Mouse (Mus musculus) brain, embryonic 18.5 days (tissue): ENCODE data around the gene Ndufa13.

Experiments
- DNase-seq: peaks from one replicate; pipeline ENCODE4 v3.0.0-alpha.2; 2012; ENCODE audit warnings: low read depth, low spot score

The Ndufa13 gene

DNA sequence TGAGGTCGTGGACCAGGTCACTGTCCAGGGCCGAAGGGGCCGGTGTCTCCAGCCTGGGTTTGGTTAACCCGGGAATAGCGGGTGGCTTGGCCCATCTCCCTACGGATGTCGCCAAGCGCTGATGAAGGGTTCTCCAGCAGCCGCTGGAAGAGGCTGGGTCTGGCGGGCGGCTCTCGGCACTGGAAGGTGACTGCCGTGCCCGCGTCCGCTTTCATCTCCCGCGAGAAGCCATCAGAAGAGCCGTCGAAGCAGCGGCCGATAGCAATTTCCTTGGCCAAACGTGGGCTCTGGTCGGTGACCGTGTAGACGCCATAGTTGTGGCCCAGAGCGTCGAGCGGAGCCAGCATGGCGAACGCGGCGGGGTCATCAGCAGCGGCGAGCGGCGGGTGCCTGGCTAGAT, 21.5 kb downstream of the Ndufa13 start:
- DNase-seq, result no peak

DNA sequence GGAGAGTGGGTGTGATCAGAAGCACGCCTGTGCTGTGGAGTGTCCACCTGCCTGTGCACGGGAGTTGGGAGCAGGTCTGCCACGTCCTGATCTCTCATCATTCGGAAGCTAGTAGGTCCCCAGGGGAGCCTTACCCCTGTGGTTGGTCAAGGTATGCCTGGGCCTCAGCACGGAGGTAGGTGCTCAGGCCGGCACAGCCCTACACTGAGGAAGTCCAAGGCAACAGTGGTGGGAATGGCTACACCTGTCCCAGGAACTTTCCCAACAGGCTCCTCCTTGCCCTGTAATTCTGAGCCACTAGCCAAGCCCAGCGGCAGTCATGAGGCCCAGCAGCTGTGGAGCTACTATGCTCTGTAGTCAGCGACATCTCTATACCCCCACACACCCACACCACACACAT, 22.7 kb downstream of the Ndufa13 start:
- DNase-seq, result no peak

DNA sequence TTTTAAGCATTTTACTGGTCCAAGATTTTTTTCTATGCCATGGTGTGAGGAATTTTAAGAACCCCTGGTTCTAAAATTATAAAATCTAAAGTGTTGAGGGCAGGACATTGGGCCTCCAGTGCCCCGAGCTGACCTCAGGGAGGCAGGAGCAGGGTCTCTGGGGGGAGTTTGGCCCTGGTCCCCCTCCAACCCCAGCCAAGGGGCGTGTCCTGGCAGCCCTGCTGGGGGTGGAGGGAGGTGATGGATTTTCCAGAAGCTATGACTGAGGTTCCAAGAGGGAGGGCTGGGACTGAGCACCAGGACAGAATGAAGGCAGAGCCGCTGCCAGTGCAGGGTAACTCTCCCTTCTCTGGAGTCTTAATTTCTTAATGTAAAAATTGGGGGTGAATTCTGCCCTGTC, 24.4 kb downstream of the Ndufa13 start:
- no peak for DNase-seq

DNA sequence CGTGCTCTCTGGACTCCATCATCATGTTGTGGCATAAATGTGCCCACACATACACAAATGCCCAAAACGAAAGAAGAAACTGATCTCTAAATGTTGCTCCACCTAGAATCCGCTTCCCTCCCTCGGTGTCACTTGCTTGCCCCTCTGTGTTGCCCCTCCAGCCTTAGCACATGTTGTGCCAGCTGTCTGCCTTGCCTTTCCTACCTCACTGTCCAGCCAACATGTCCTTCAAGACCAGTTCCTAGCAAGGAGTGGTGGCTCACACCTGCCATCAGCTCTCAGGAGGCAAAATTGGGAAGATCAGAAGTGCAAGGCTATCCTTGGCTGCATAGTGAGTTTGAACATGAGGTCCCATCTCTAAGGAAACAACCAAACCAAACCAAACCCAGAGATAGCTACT, 25.0 kb downstream of the Ndufa13 start:
- no peak for DNase-seq

DNA sequence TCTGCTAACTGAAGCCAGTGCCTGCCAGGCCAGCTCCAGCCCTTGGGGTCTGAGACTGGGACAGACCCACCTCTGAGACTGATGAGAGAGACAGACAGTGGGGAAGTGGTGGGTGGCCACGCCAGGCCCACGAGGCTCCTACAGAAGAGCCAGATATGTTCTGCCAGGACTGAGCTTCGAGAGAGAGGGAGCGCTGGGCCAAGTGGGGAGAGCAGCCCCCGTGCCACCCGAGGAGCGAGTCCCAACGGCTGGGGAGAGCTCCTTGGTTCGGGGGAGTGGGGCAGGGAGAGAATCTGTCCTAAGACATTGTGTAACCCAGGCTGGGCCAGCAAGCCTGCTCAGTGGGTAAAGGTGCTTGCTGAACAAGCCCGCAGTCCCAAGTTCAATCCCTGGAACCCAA, 25.4 kb downstream of the Ndufa13 start:
- DNase-seq, result no peak

DNA sequence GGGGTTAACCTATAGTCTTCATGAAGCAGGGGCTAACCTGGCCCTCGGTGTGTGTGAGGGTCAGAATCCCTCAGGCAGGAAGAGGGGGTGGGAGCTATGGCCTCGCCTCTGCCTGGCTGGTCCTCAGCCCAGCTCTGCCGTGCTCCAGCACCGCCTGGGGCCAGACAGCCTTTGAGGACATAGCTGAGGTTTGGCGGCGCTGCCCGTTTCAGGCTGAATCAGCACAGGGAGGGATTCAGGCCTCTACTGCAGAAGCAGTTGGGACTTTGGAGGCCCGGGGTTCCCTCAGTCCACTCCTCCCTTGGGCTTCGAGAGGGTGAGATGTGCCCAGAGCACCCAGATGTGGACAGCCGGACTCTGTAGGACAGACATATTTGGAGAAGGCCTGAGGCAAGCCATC, 26.3 kb downstream of the Ndufa13 start:
- no peak for DNase-seq

DNA sequence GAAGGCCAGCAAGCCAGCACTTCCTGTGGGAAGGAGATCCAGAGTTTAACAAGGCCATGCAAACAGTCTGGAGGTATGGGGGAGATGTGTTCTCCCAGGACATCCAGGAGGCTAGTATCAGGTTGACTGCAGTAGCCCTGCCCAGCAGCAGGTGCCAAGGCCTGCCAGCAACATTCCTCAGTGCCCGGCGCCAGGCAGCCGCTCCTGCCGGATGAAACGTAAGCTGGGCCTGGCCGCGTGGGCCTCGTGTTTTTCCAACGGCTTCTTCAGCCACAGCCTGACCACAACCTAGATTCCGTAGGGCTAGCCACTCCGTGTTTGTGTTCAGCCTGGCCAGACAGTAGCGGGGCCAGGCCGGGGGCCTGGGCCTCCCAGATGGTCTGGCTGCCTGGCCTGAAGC, 27.7 kb downstream of the Ndufa13 start:
- no peak for DNase-seq

DNA sequence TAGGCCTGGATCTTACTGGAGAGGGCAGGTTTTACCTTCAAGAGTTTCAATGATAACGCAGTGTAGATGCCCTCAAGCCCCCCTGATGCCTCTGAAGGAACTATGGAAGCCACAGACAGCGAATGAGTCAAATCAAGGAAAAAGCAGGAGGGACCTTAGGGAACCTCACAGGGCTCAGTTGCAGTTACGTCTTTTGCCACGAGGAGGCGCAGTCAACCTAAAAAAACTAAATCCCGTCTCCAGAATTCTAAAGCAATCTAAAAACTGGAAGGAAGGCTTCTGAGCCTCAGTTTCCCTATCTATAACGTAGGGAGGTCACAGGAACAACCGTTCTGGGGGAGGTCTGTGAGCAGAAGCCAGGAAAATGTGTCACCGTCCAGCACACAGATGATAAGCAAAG, 28.2 kb downstream of the Ndufa13 start:
- no peak for DNase-seq

DNA sequence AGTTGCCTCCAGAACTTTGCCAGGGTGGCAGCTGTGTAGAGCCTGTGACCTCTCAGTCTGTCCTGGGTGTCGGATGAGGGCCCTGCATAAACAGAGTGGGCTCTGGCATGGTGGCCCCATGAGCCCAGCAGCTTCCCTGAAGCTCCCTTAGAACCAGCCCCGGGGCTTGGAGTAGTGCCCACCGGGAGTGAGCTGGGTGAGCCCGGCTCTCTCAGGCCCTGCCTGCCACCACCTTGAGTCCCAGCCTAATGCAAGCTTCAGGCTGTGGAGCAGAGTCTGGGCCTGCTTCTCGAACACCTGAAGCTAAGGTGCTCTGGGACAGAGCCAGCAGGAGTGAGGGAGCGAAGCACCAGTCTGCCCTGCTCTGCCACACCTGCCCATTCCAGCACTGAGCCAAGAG, 31.5 kb downstream of the Ndufa13 start:
- no peak for DNase-seq

DNA sequence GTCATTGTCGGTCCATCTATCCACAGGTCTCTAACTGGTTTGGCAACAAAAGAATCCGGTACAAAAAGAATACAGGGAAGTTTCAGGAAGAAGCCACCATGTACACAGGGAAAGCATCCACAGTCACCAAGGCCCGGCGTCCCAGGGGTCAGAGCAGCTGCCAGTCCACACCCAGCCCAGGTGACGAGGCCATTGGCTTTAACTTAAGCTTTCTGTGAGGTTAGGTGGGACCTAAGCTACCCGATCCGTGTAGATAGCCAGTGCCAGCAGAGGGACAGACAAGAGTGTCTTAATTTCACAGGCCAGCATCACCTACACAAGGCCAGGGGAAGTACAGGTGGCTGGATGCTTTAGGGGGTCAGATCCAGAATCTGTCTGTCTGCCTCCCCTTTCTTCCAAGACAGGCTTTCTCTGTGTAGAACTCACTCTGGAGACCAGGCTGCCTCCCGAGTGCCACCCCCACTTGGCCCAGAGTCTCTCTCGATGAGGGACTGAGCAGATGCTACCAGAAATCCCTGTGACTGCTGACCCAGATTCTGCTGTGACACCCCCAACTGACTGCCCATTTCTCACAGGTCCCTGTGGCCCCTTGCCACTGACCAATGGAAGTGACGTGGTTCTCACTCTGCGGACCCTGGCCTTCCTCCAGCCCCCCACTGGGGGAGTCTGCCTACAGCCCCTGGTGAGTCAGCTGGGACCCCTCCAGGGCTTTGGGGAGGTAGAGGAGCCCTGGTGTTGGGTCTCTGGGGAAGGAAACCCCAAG, 32.2 kb downstream of the Ndufa13 start:
- DNase-seq, result no peak

DNA sequence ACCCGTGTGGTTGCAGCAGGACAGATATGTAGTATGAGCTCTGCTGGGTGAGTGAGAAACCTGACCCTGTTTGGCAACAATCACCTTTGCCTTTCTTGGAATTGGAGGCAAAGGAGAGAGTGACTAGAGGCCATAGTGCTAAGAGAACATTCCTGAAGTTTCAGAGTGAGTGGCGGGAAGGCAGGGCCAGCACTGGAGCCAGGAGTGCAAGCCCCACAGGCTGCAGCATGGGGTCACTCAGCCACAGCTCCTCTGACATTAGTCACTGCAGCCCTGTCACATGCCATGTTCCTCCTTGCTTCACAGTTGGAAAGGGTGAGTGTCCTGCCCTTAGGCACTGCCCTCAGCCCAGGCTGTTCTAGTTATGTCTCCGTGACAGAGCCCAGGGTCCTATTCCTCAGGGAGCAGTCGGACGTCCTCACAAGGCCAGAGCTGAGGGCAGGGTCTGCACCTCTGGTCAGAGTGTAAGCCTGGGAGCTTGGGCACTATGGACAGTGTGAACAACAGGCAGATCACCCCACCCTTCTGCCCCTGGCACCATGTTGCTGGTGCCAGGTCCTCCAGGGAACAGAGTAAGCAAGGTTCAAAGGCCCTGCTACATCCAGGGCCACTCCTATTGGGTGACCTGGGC, 34.5 kb downstream of the Ndufa13 start:
- no peak for DNase-seq

DNA sequence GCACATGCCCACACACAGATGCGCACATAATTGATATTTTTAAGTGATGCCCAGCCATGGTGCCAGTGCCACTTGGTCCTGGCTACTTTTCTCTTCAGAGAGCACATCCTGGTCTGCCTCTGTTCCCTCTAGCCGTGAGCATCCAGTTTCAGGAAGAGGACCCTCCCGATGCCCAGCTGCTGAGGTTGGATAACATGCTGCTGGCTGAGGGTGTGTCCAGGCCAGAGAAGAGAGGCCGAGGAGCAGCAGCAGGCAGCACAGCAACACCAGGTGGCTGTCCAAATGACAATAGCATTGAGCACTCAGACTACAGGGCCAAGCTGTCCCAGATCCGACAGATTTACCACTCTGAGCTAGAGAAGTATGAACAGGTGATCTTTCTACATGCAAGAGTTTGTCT, 38.2 kb downstream of the Ndufa13 start:
- no peak for DNase-seq

DNA sequence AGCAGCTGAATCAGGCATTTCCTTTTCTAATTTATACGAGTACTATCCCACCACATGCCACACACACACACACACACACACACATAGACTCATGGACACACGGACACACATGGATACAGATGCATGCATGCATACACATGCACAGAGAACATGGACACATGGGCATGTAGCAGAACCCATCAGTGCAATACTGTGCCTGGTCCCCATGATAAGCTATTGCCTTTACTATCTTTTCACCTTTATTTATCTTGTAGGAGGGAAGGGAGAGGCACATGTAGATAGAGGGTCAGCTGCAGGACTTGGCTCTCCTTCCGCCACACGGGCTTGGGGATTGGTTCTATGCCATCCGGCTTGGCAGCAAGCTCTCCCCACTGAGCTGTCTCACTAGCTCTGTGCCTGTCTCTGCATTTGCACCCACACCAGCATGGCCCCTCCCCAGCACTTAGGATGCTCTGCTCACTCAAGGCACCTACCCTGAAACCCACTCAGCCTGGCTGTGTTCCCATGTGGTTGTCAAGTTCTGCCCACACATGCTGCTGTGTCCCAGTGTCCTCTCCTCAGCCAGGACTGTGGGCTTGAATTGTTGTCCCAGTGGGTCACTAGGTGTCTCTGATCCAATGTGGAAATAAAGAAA, 38.9 kb downstream of the Ndufa13 start:
- DNase-seq, result no peak

DNA sequence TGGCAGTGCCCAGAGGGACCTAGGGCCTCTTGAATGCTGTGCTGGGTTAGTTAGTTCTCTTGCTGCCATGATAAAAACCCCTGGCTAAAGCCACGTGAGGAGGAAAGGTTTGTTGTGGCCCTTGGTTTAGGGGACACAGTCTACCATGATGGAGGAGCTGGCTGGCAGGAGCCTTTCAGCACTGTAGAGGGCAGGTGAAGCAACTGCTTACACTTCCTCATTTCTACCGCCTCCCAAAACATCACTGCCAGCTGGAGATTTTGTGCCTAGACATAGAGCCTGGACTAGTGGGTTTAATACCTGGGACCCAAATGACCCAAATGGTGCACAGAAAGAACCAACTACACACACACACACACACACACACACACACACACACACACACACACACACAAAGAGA, 41.1 kb downstream of the Ndufa13 start:
- DNase-seq, result no peak

DNA sequence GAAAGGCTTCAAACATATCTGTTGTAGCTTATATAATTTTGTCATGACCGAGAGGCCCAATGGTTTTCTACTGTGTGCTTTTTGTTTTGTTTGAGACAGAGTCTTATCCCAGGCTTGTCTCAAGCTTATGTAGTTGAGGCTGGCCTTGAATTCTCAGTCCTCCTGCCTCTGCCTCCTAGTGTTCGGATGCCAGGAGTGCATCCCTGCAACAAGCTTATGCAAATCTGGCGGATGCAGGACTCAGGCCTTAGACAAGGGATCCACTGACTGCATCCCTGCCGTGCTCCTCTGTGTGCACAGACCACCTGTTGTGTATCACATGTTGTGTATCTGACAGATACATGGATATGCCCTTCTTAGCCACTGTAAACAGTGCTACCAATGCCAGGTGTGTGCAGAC, 41.6 kb downstream of the Ndufa13 start:
- DNase-seq, result no peak

DNA sequence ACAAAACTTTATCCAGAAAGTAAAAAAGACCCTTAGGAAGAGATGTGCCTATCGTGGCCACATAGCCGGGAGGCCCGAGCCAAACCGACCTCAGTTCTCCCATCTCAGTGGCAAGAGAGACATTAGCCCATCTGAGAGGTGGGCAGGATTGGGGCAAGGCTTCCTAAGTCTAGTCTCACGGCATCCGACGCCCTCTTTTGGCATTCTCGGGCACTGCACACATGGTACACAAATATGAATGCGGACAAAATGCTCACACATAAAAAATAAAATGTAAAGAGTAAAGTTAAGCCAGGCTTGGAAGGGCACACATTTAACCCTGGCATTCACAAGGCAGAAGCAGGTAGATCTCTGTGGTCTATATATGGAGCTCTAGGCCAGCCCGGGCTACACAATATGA, 48.5 kb downstream of the Ndufa13 start:
- no peak for DNase-seq

DNA sequence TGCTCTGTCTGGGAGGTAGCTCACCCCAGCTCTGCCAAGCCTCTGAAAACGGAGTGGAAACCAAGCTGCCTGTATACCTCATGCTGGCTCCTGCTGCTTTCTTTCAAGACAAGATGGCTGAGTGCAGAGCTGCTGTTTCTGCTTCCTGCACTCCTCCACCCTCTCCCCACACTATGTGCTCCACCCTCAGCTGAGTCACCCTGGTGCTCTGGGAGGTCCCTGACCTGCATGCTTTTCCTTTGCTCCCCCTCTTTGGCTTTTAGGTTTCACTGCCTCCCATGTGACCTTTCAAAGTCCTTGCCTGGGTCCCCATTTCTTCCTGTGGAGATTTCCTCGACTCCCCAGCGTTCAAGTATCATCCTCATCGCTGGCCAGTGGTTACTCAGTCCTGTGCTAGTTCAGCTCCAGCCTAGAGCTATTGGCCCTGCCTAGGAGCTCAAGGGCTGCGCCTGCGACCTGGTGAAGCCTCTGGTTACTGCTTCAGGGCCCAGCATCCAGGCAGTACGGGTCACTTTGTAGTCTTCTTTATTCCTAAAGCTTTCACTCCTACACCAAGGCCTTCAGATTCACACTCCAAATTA, 51.3 kb downstream of the Ndufa13 start:
- no peak for DNase-seq

DNA sequence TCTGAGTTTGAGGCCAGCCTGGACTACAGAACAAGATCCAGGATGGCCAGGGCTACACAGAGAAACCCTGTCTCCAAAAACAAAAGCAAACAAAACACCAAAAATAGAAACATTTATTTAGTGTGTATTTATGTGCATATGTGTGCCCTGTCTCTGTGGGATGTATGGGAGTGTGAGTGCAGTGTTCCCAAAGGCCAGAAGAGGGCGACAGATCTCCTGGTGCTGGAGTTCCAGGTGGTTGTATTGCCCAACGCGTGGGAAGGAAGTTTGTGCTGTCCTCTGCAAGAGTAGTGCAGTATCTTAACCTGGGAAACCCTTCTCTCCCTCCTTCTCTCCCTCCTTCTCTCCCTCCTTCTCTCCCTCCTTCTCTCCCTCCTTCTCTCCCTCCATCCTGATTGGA, 52.5 kb downstream of the Ndufa13 start:
- DNase-seq, result no peak

DNA sequence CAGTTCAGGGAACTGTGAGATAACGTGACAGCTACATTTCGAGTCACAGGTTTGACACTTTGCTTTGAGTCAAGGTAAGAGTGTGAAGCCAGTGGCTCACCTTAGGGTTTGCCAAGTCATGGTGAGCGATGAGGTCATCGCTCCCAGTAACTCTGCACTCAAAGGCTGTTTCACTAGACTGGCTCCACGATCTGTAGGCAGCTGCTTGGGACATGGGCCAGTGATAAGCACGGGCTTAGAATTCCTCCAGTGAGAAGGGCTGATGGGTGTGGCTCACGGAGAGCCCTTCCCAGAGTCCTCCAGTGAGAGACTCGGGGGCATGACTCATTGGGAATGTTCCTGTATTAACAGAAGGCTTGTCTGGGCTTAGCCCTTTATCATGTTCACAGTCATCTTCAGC, 53.4 kb downstream of the Ndufa13 start:
- no peak for DNase-seq

DNA sequence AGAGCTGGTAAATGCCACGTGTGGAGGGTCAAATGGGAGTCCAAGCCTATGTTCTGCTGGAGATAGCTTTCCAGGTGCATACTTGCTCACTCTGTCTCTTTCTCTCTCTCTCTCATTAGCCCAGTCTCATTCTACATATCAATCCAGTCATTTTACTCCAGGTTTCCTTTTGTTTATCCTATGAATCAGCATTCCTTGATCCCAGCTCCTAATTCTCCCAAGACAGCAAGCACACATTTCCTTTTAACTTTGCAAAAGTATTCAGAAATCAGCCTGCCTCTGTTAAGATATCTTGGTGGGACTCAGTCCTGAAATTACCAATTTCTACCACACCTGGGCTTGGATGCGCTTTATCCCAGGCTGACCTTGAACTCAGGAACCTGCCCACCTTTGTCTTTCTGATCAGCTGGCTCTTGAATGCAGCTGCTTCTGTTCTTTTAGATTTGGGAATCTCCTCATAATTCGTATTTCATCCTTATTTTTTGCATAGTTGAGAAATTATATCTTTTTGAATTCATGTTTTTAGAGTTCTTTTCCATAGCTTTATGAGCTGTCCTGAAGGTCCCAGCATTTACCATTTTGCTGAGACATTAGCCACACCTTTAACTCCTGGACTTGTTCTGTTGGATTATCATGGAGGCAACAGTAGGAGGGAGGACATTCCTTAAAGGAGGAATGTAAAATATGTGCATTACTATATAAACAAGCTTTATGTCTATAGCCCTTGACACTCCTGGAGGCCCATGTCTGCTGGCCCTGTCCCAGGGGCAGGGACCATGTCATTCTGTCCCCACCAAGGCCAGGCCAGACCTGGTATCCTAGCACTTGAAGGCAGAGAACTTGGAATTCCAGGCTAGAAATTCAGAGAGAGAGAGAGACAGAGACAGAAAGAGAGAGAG, 54.9 kb downstream of the Ndufa13 start:
- no peak for DNase-seq
